In genomic region chr6:49096421-49096820, GRCm38 (mm10) we compare ENCODE assay signal across 9 mouse cellular contexts. TPM values are rescaled to one million over a fixed set of nuclear protein-coding genes. Genes with fewer than 3 reads are reported as not detected.
DNase-seq lines count a peak whose midpoint lies in the region; ATAC-seq and TF ChIP-seq lines count a peak whose summit lies in the region.
"Had no signal": no experiment of that assay in that cellular context is flagged by ENCODE, and none has a peak within 500 bp of the region (broad histone marks: within the 10 kb centered on the region; RNA-seq: fewer than 3 reads in every experiment).

No protein-coding gene starts in this region.

- TF ChIP-seq CTCF in testis, adult 2 months (IDR thresholded peaks at IDR 0.05; ENCODE audit: control insufficient read depth, insufficient read depth, insufficient replicate concordance, low read depth, low read length): no peak

- peaks cover 62% of the 10 kb centered on the region for H3K36me3 ChIP-seq in embryonic facial prominence, embryonic 13.5 days
- peaks cover 100% of the 10 kb centered on the region for H3K36me3 ChIP-seq in embryonic facial prominence, embryonic 10.5 days (replicated peaks)
- H3K36me3 ChIP-seq in testis, adult 2 months (ENCODE audit: control insufficient read depth, insufficient read depth, low read length): no peaks in the 10 kb centered on the region
- H3K36me3 ChIP-seq in heart, embryonic 11.5 days (ENCODE audit: control insufficient read depth, insufficient read depth, low read length): peaks cover 15% of the 10 kb centered on the region
- peaks cover 27% of the 10 kb centered on the region for H3K36me3 ChIP-seq in stomach, embryonic 15.5 days

- peak overlapping the region; percentile 67 for H3K27ac ChIP-seq in embryonic facial prominence, embryonic 13.5 days
- no peak overlapping the region for H3K27ac ChIP-seq in embryonic facial prominence, embryonic 10.5 days (replicated peaks)
- H3K27ac ChIP-seq in testis, adult 2 months (ENCODE audit: control insufficient read depth, insufficient read depth, low read depth, low read length): peak overlapping the region; percentile 91
- peak overlapping the region; percentile 67; the same call in 1 of the 2 replicates for H3K27ac ChIP-seq in heart, embryonic 11.5 days (ENCODE audit: low read depth, low read length)
- H3K27ac ChIP-seq in stomach, embryonic 15.5 days: peak overlapping the region; percentile 71

- H3K4me3 ChIP-seq in embryonic facial prominence, embryonic 13.5 days: no peak overlapping the region
- no peak overlapping the region for H3K4me3 ChIP-seq in embryonic facial prominence, embryonic 10.5 days
- H3K4me3 ChIP-seq in testis, adult 2 months (ENCODE audit: control insufficient read depth, low read depth, low read length): no peak overlapping the region
- H3K4me3 ChIP-seq in heart, embryonic 11.5 days (ENCODE audit: low read depth, low read length): no peak overlapping the region
- H3K4me3 ChIP-seq in stomach, embryonic 15.5 days (replicated peaks): no peak overlapping the region
- H3K4me3 ChIP-seq: embryonic facial prominence, embryonic 12.5 days had no signal

- no peaks in the 10 kb centered on the region for H3K27me3 ChIP-seq in embryonic facial prominence, embryonic 13.5 days
- no peaks in the 10 kb centered on the region for H3K27me3 ChIP-seq in embryonic facial prominence, embryonic 10.5 days (replicated peaks; ENCODE audit: low read depth, poor library complexity, severe bottlenecking)
- H3K27me3 ChIP-seq in testis, adult 2 months (ENCODE audit: control insufficient read depth, insufficient read depth, low read length): no peaks in the 10 kb centered on the region
- H3K27me3 ChIP-seq in heart, embryonic 11.5 days (ENCODE audit: control insufficient read depth, insufficient read depth, low read length): no peaks in the 10 kb centered on the region
- H3K27me3 ChIP-seq in stomach, embryonic 15.5 days (replicated peaks): no peaks in the 10 kb centered on the region
- H3K27me3 ChIP-seq: embryonic facial prominence, embryonic 12.5 days had no signal

- DNase-seq in embryonic facial prominence, embryonic 10.5 days (ENCODE audit: low spot score): no peak
- no peak for DNase-seq in testis, postnatal 10 days (ENCODE audit: low spot score)
- peak; percentile 19 to 30 for DNase-seq in layer of hippocampus, adult 8-10 months (ENCODE audit: low spot score in 2 of 2)

- 88% methylated on average over 7 of the region's 7 CpGs for WGBS in embryonic facial prominence, embryonic 13.5 days
- 90% methylated on average over 7 of the region's 7 CpGs for WGBS in embryonic facial prominence, embryonic 10.5 days
- 83% methylated on average over 7 of the region's 7 CpGs for WGBS in heart, embryonic 11.5 days (ENCODE audit: insufficient replicate concordance)
- WGBS in stomach, embryonic 15.5 days: 67% methylated on average over 7 of the region's 7 CpGs

- ATAC-seq in embryonic facial prominence, embryonic 13.5 days (ENCODE audit: insufficient number of reproducible peaks, insufficient read depth, low FRiP score, low TSS enrichment, low read depth): no peak
- ATAC-seq in heart, embryonic 11.5 days (replicated peaks; ENCODE audit: insufficient number of reproducible peaks, low FRiP score, low TSS enrichment): no peak
- no peak for ATAC-seq in stomach, embryonic 15.5 days (ENCODE audit: insufficient read depth, low FRiP score, low read depth)
- no peak for ATAC-seq in CD4-positive, CD25-positive, alpha-beta regulatory T cell, adult 4 months

- TF ChIP-seq POLR2A in testis, adult 2 months (IDR thresholded peaks at IDR 0.05; ENCODE audit: control insufficient read depth, low read depth, low read length): no peak

- peaks cover 18% of the 10 kb centered on the region for H3K4me1 ChIP-seq in embryonic facial prominence, embryonic 13.5 days
- H3K4me1 ChIP-seq in embryonic facial prominence, embryonic 10.5 days: no peaks in the 10 kb centered on the region
- peaks cover 2% of the 10 kb centered on the region; the same call in 1 of the 2 replicates for H3K4me1 ChIP-seq in testis, adult 2 months (ENCODE audit: control insufficient read depth, insufficient read depth, low read length)
- peaks cover 40% of the 10 kb centered on the region for H3K4me1 ChIP-seq in heart, embryonic 11.5 days (ENCODE audit: control insufficient read depth, insufficient read depth, low read length)
- H3K4me1 ChIP-seq in stomach, embryonic 15.5 days: peaks cover 16% of the 10 kb centered on the region
- H3K4me1 ChIP-seq: embryonic facial prominence, embryonic 12.5 days had no signal

- H3K9ac ChIP-seq in embryonic facial prominence, embryonic 13.5 days: no peak overlapping the region
- no peak overlapping the region for H3K9ac ChIP-seq in heart, embryonic 11.5 days (ENCODE audit: low read depth, low read length)
- no peak overlapping the region for H3K9ac ChIP-seq in stomach, embryonic 15.5 days
- H3K9ac ChIP-seq: embryonic facial prominence, embryonic 12.5 days had no signal

- no peak overlapping the region for H3K4me2 ChIP-seq in embryonic facial prominence, embryonic 13.5 days
- H3K4me2 ChIP-seq in heart, embryonic 11.5 days: peak overlapping the region; percentile 6; the same call in 1 of the 2 replicates
- no peak overlapping the region for H3K4me2 ChIP-seq in stomach, embryonic 15.5 days
- H3K4me2 ChIP-seq: embryonic facial prominence, embryonic 12.5 days had no signal

- no peaks in the 10 kb centered on the region for H3K9me3 ChIP-seq in embryonic facial prominence, embryonic 13.5 days
- H3K9me3 ChIP-seq in embryonic facial prominence, embryonic 10.5 days: no peaks in the 10 kb centered on the region
- no peaks in the 10 kb centered on the region for H3K9me3 ChIP-seq in heart, embryonic 11.5 days (replicated peaks; ENCODE audit: control insufficient read depth, low read length)
- no peaks in the 10 kb centered on the region for H3K9me3 ChIP-seq in stomach, embryonic 15.5 days
- H3K9me3 ChIP-seq: embryonic facial prominence, embryonic 12.5 days had no signal

RNA-seq across cellular contexts. Expression of gene Malsu1, which starts 22.8 kb away (rescaled TPM):
- polyA plus RNA-seq in embryonic facial prominence, embryonic 13.5 days (2015; fragmentation: Nextera tagmentation; extraction: Ambion mirVana): 83.8 and 87.9 TPM in 2 replicates
- 74.1 and 77.2 TPM in 2 replicates for polyA plus RNA-seq in embryonic facial prominence, embryonic 10.5 days (2016; fragmentation: Nextera tagmentation; extraction: Ambion mirVana)
- 8.4 and 11.6 TPM in 2 replicates for polyA plus RNA-seq in testis, adult 2 months (2012; rRNA removed)
- polyA plus RNA-seq in heart, embryonic 11.5 days (2014; fragmentation: Nextera tagmentation; extraction: Ambion mirVana): 52.3 and 54.5 TPM in 2 replicates
- total RNA-seq in layer of hippocampus, adult 8-10 months (2022): 10 to 100 TPM; 24.3 to 30.0 (median 27.4) TPM
- polyA plus RNA-seq in stomach, embryonic 15.5 days (2015; fragmentation: Nextera tagmentation; extraction: Ambion mirVana): 69.0 and 76.9 TPM in 2 replicates
- polyA plus RNA-seq in CD4-positive, CD25-positive, alpha-beta regulatory T cell, adult 4 months (2017; shearing (Covaris generic)): 10 to 100 TPM; 22.2 to 42.4 TPM

Comparison
In these comparisons a context has a peak if more than half of its experiments do, and no peak if none do; other contexts are left out.
1. DNase-seq: peak in layer of hippocampus, adult 8-10 months (2 of 2); none in embryonic facial prominence, embryonic 10.5 days (single experiment) and testis, postnatal 10 days (single experiment).